Mouse (Mus musculus) spleen, postnatal 36 days (tissue): ENCODE measurements around the gene 1700017D01Rik.
A peak's percentile ranks its signal among the peaks of the same experiment; 100 is the strongest.
"Not testable (repeated sequence)": the region's sequence is repeated elsewhere in the genome, so short reads cannot be mapped to it uniquely, and the experiment has no call there.

Source experiments
- DNase-seq, 2 experiments: peaks; one replicate each; pipeline ENCODE4 v3.0.0; 2022; ENCODE audit warnings: low spot score in 2 of 2, mixed read lengths in 1 of 2

Gene 1700017D01Rik

DNA sequence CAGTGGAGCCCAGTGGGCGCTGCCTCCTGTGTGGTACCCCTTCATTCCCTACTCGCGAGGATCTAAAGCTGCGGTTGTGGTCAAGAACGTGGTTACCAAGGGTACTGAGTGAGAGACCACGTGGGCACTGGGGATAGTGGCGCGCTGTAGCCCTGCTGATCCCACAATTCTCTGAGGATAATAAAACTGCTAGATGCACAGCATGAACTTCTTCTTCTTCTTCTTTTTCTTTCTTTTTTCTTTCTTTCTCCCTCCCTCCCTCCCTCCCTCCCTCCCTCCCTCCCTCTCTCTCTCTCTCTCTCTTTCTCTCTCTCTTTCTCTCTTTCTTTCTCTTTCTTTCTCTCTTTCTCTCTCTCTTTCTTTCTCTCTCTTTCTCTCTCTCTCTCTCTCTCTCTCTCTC, at the start of gene 1700017D01Rik:
Gene 1700017D01Rik, minus strand, starts transcription at position 101 of the 400 bp plus-strand sequence.
- not testable (repeated sequence) for DNase-seq

GRCm38 (mm10) chr19:11177464-11177863, 46.8 kb upstream of the 1700017D01Rik start:
- no peak for DNase-seq

DNA sequence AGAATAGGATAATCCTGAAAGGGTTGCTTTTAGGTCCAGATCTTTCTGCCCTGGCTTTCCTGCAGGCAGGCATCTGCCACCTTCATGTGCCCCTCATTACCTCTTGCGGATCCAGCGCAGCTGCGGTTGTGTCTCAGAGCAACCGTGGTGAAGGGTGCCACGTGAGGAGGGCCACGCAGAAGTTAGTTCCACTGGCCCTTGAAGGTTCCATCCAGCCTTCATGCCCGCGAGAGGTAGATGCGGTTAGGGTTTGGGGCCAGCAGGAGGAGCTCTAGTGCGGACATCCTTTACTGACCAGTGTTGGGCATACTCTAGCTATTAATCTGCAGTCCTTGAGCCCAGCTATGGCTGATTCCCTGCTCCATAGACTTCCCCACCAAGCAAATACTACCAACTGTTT, 34.5 kb upstream of the 1700017D01Rik start, which contains the start of gene 1700025F22Rik:
Gene 1700025F22Rik, minus strand, starts transcription at position 149 of the 400 bp plus-strand sequence.
- peak; percentile 45 to 47 for DNase-seq

- DNase-seq: not testable (repeated sequence)
These were observed 27.2 kb upstream of the 1700017D01Rik start for GRCm38 (mm10) chr19:11157890-11158289.

- DNase-seq: no peak
These were observed 4.7 kb upstream of the 1700017D01Rik start for GRCm38 (mm10) chr19:11135336-11135735.

GRCm38 (mm10) chr19:11134852-11135251, 4.2 kb upstream of the 1700017D01Rik start:
- DNase-seq: no peak

- DNase-seq: no peak
These were observed 974 bp downstream of the 1700017D01Rik start for GRCm38 (mm10) chr19:11129702-11130101.

GRCm38 (mm10) chr19:11121016-11121420, 9.7 kb downstream of the 1700017D01Rik start:
- DNase-seq: peak in 1 of 2 experiments; percentile 10

GRCm38 (mm10) chr19:11119338-11119737, 11.3 kb downstream of the 1700017D01Rik start:
- peak; percentile 32 to 41 for DNase-seq

DNA sequence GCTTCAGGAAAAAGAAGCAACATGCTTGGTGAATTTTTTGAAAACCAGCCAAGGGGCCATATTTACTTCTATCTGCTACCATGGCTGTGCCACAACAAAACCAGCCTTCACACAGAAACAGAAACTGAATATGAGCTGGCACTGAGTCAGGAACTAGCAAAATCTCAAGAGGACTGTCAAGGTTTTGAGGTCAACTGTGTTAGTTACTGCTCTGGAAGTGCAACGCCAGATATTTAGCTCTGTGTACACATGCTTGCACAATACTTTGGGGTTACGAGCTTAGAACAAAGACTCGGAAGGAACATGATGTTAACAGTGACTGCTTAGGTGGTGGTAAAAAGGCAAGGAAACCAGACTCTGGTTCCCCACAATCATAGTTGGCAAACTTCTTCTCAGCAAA, 22.9 kb downstream of the 1700017D01Rik start:
- peak in 1 of 2 experiments; percentile 22 for DNase-seq

DNA sequence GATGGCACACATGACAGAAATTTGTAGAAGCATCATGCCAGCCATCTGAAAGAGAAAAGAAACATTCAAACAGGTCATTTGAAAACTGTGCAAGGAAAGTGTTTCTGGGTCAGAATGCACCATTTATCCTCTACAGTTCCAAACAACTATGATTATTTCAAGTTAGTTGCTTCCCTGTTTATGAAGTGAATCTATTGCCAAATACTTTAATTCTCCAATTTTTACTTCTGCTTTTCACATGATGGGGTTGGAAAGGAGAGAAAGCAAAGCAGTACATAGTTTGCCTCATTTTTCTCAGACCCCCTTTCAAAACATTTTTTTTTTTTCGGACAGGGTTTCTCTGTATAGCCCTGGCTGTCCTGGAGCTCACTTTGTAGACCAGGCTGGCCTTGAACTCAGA, 28.8 kb downstream of the 1700017D01Rik start:
- DNase-seq: no peak

GRCm38 (mm10) chr19:11098401-11098800, 32.3 kb downstream of the 1700017D01Rik start:
- DNase-seq: no peak

GRCm38 (mm10) chr19:11092131-11092530, 38.5 kb downstream of the 1700017D01Rik start:
- DNase-seq: not testable (repeated sequence)

- DNase-seq: no peak
These were observed 49.7 kb downstream of the 1700017D01Rik start, which contains the start of gene Ms4a8a for GRCm38 (mm10) chr19:11080934-11081333. Ms4a8a (minus strand) TSS chr19:11081102.

- DNase-seq: no peak
These were observed 60.3 kb downstream of the 1700017D01Rik start for GRCm38 (mm10) chr19:11070364-11070763.

- DNase-seq: peak; percentile 67 to 73
These were observed 65.3 kb downstream of the 1700017D01Rik start for GRCm38 (mm10) chr19:11065202-11065875.

DNA sequence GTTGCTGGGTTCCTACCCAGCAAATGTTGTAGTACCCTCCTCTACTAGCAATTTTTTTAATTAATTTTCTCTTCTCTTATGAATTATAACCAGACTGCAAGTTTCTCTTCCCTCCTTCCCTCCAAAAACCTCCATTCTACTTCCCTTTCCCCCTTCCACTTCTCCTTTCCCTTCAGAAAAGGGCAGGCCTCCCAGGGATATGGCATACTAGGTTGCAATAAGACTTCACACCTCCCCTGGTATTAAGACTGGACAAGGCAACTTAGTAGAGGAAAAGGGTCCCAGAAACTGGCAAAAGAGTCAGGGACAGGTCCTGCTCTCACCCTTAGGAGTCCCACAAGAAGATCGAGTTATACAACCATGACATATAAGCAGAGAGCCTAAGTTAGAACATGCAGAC, 69.8 kb downstream of the 1700017D01Rik start:
- no peak for DNase-seq

DNA sequence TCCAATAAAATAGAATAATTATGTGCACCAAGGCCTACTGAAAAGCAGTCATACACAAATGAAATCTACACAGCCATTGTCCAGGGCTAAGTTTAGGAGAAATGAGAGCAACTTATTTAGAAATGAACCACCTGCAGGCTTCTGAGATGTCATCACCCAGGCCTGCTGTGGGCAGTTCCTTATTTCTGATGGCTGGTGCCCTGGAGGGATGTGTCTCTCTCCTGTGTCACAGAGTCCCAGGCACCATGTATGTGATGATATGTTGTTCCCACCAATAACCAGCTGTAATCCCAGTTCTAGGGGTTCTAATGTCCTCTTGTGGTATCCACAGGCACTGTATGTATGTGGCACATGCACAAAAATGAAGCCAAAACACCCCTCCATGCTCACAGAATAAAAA, 70.7 kb downstream of the 1700017D01Rik start:
- DNase-seq: no peak

DNA sequence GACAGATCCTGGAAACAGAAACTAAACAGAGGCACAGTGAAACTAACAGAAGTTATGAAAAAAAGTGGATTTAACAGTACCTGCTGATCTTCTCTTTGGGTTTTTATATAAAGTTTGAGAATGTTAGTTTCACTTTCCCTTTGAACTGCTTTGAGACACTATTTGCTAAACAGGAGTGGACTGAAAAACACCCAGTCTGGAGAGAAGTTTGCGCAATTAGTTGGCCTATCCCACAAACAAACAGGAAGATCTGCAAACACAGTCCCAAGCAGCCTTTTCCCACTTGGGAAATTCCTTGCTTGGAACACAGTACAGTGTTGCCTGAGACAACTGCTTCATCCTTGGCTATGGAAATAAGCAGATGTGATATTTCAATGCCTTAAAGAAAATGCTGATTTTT, 75.0 kb downstream of the 1700017D01Rik start:
- DNase-seq: not testable (repeated sequence)

DNA sequence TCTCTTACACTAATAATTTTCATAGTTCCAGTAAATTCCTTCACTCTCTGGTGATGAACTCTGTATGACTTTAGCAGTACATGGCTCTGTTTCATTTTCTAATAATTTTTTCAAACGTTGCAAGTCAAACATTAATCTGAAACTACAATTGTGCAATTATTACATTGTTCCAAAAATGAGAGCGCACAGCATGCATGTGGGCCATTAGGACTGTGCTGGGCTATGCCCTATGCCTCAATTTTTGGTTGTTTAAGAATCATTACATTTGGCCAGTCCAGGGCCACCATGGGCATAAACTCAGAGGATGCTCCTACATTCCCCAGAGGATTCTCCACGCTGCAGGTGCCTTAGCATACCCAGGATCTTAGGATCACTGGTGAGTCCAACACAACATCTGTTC, 77.4 kb downstream of the 1700017D01Rik start:
- no peak for DNase-seq

GRCm38 (mm10) chr19:11052877-11053276, 77.8 kb downstream of the 1700017D01Rik start:
- DNase-seq: no peak

DNA sequence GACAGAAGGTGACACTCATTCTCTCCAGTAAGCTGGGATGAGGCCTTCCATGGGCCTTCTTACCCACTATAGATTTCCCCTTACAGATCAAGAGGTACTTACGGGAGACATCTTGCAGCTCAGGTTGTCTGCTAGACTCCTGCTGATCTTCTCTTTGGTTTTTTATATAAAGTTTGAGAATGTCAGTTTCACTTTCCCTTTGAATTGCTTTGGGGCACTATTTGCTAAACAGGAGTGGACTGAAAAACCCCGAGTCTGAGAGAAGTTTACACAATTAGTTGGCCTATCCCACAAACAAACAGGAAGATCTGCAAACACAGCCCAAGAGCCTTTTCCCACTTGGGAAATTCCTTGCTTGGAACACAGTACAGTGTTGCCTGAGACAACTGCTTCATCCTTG, 80.4 kb downstream of the 1700017D01Rik start:
- DNase-seq: peak in 1 of 2 experiments; percentile 31

DNA sequence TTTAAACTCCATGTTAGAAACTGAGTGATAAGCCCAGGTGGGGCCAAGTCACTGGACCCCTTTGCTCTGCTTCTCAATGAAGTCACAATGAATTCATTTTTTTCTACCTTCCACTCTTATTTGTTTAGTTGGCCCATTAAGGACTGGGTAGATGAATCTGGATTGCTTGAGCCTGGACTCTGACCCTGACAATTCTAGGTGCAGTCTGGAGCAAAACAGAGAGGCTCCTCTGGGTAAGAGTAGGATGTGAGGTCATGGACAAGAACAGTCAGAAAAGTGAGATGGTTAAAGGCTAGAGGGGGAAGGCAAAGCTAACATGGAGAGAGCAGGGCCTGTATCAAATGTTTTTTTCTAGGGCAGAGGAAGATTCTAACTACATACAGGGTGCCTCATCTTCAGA, 81.2 kb downstream of the 1700017D01Rik start:
- no peak for DNase-seq
